Mouse (Mus musculus) heart, embryonic 10.5 days (tissue): ENCODE measurements around the gene Cytl1. TPM values are rescaled to one million over a fixed set of nuclear protein-coding genes. Genes with fewer than 3 reads are reported as not detected.

Experiments used
- DNase-seq: peaks from one replicate; pipeline ENCODE4 v3.0.0-alpha.2; 2017; ENCODE audit warnings: low spot score
- H3K27ac ChIP-seq: fragments of 300-500 bp; sonication (generic); 2 replicates; pipeline ENCODE4 v1.5.1; 2016; ENCODE audit warnings: mild to moderate bottlenecking
- H3K27me3 ChIP-seq: fragments of 300-500 bp; sonication (generic); 2 replicates; pipeline ENCODE4 v1.6.1; 2016; ENCODE audit warnings: mild to moderate bottlenecking; ENCODE audit not compliant: poor library complexity, insufficient read depth, severe bottlenecking
- H3K36me3 ChIP-seq: fragments of 300-500 bp; sonication (generic); 2 replicates; pipeline ENCODE4 v1.6.1; 2016; ENCODE audit warnings: mild to moderate bottlenecking, moderate library complexity
- H3K4me1 ChIP-seq: fragments of 300-500 bp; sonication (generic); 2 replicates; pipeline ENCODE4 v1.6.1; 2016; ENCODE audit warnings: mild to moderate bottlenecking
- H3K4me3 ChIP-seq: fragments of 300-500 bp; sonication (generic); 2 replicates; pipeline ENCODE4 v1.5.1; 2016; ENCODE audit warnings: mild to moderate bottlenecking, moderate library complexity
- H3K9me3 ChIP-seq: fragments of 300-500 bp; sonication (generic); 2 replicates; pipeline ENCODE4 v1.6.1; 2016; ENCODE audit warnings: mild to moderate bottlenecking, moderate library complexity
- WGBS: fragments of 180-500 bp; shearing (Covaris S2); methylation state at CpG from one replicate; pipeline ENCODE4 v1.1.7; 2016; 5-methylcytosine and 5-hydroxymethylcytosine counted together
- polyA plus RNA-seq: library from polyadenylated mRNA; unstranded; fragments of >200 nt; fragmentation: Nextera tagmentation; extraction: Ambion mirVana; gene quantifications from 2 replicates; pipeline ENCODE4 v1.2.1, GENCODE M21; 2016

Gene Cytl1
- polyA plus RNA-seq, 1 experiment from 2014 or later: 2.4 TPM

- Histone ChIP-seq H3K4me1 (no peaks in the 10 kb centered on the region), H3K27me3 (no peaks in the 10 kb centered on the region), H3K9me3 (no peaks in the 10 kb centered on the region), H3K36me3 (no peaks in the 10 kb centered on the region), H3K27ac (no peak overlapping the region), H3K4me3 (no peak overlapping the region)
- WGBS: 75% methylated on average over 9 of the region's 9 CpGs
- no peak for DNase-seq
These were observed 49.6 kb downstream of the Cytl1 start for GRCm38 (mm10) chr5:37784847-37785391.

Other genes with a start within 250 kb of the Cytl1 start
- gene Stk32b, start 18.3 kb upstream of the Cytl1 start, polyA plus RNA-seq: 0.30 and 0.51 TPM in 2 replicates
- gene Msx1, start 89.1 kb downstream of the Cytl1 start, polyA plus RNA-seq: 36.6 and 65.2 TPM in 2 replicates